Mouse (Mus musculus) hematopoietic multipotent progenitor cell, adult 10-12 weeks (in vitro differentiated cells): ENCODE measurements around the gene Ppp1r9a. TPM values are rescaled to one million over a fixed set of nuclear protein-coding genes. Genes with fewer than 3 reads are reported as not detected.

ENCODE experiments used
- polyA plus RNA-seq: library from polyadenylated mRNA; stranded (reverse); fragments of >175 nt; gene quantifications from 2 replicates; pipeline ENCODE4 v1.2.3, GENCODE M21; 2012; ENCODE audit warnings: low replicate concordance

Ppp1r9a gene
- 0.31 and 0.51 TPM in 2 replicates for polyA plus RNA-seq

GRCm38 (mm10) chr6:4902674-4903324, at the start of gene Ppp1r9a:
Gene Ppp1r9a (plus strand): TSS chr6:4902917.

GRCm38 (mm10) chr6:5193693-5194092, 291.0 kb downstream of the Ppp1r9a start, which contains the start of gene Pon1:
Gene Pon1 (minus strand): TSS chr6:5193946.

Other genes starting within 250 kb of the Ppp1r9a start
- gene Sgce, start 155.7 kb upstream of the Ppp1r9a start, polyA plus RNA-seq, result 0.11 and 0.19 TPM in 2 replicates
- gene Peg10, start 155.6 kb upstream of the Ppp1r9a start, polyA plus RNA-seq, result 0.13 and 0.17 TPM in 2 replicates